Mouse (Mus musculus) MEL (cell line): Measurements from ENCODE around the gene Scyl3. TPM values are rescaled to one million over a fixed set of nuclear protein-coding genes. Genes with fewer than 3 reads are reported as not detected.

ENCODE experiments used
- DNase-seq: peaks from one replicate; pipeline ENCODE4 v3.0.0; 2011; ENCODE audit warnings: low read depth, low spot score
- H3K27ac ChIP-seq: 2 replicates; pipeline ENCODE4 v1.5.1; 2012; ENCODE audit warnings: low read depth, mild to moderate bottlenecking, control low read depth, low read length, moderate library complexity; ENCODE audit not compliant: control insufficient read depth
- H3K27me3 ChIP-seq, 2 experiments: fragments of 150-350 bp in 1 of 2; sonication (generic) in 1 of 2; 2 replicates each; pipeline ENCODE4 v1.6.1; 2012; ENCODE audit warnings: low read length in 2 of 2, mild to moderate bottlenecking in 2 of 2, improper control_type of control experiment in 1 of 2, moderate library complexity in 1 of 2; ENCODE audit not compliant: insufficient read depth in 2 of 2, control insufficient read depth in 1 of 2
- H3K36me3 ChIP-seq, 2 experiments: 2 replicates each; pipeline ENCODE4 v1.6.1; 2012 to 2014; ENCODE audit warnings: low read length in 2 of 2, improper control_type of control experiment in 1 of 2, inconsistent platforms in 1 of 2, mild to moderate bottlenecking in 1 of 2; ENCODE audit not compliant: insufficient read depth in 2 of 2, control insufficient read depth in 1 of 2
- H3K4me1 ChIP-seq, 2 experiments: fragments of 150-350 bp in 1 of 2; sonication (generic) in 1 of 2; 2 replicates each; pipeline ENCODE4 v1.6.1; 2012; ENCODE audit warnings: low read length in 2 of 2, improper control_type of control experiment in 1 of 2, mild to moderate bottlenecking in 1 of 2; ENCODE audit not compliant: insufficient read depth in 2 of 2, control insufficient read depth in 1 of 2
- H3K4me3 ChIP-seq, 2 experiments: fragments of 150-350 bp in 1 of 2; sonication (generic) in 1 of 2; 2 replicates each; pipeline ENCODE4 v1.5.1; 2012; ENCODE audit warnings: low read depth in 2 of 2, low read length in 2 of 2, mild to moderate bottlenecking in 2 of 2, moderate library complexity in 2 of 2, control low read depth in 1 of 2, improper control_type of control experiment in 1 of 2; ENCODE audit not compliant: control insufficient read depth in 1 of 2, insufficient read depth in 1 of 2
- H3K79me2 ChIP-seq: 2 replicates; pipeline ENCODE4 v1.6.1; 2012; ENCODE audit warnings: mild to moderate bottlenecking, low read length, moderate library complexity; ENCODE audit not compliant: control insufficient read depth, poor library complexity, insufficient read depth
- H3K9ac ChIP-seq: 2 replicates; pipeline ENCODE4 v1.6.1; 2012; ENCODE audit warnings: low read depth, mild to moderate bottlenecking, control low read depth, low read length, moderate library complexity; ENCODE audit not compliant: control insufficient read depth, poor library complexity, severe bottlenecking
- H3K9me3 ChIP-seq: fragments of 150-350 bp; sonication (generic); replicated peaks from 2 replicates; pipeline ENCODE4 v1.6.1; 2012; ENCODE audit warnings: mild to moderate bottlenecking, low read length, improper control_type of control experiment, moderate library complexity; ENCODE audit not compliant: insufficient read depth
- CHD1 ChIP-seq: IDR thresholded peaks from 2 replicates; pipeline ENCODE4 v1.6.1; 2012; ENCODE audit warnings: low read depth, mild to moderate bottlenecking, inconsistent platforms, low read length, improper control_type of control experiment
- EP300 ChIP-seq, 2 experiments: IDR thresholded peaks; 2 replicates each; pipeline ENCODE4 v1.6.1; 2011; ENCODE audit warnings: improper control_type of control experiment in 2 of 2, low read length in 2 of 2, low read depth in 1 of 2, mild to moderate bottlenecking in 1 of 2
- GABPA ChIP-seq: IDR thresholded peaks from 2 replicates; pipeline ENCODE4 v1.6.1; 2012; ENCODE audit warnings: low read depth, mild to moderate bottlenecking, inconsistent platforms, low read length, improper control_type of control experiment, moderate library complexity
- GATA1 ChIP-seq: IDR thresholded peaks from 2 replicates; pipeline ENCODE4 v1.6.1; 2011; ENCODE audit warnings: low read depth, low read length, improper control_type of control experiment
- JUND ChIP-seq: IDR thresholded peaks from 2 replicates; pipeline ENCODE4 v1.6.1; 2011; ENCODE audit warnings: low read depth, mild to moderate bottlenecking, improper control_type of control experiment, low read length
- KAT2A ChIP-seq: conservative IDR thresholded peaks from 2 replicates; pipeline ENCODE4 v1.6.1; 2012; ENCODE audit warnings: low read depth, low read length, improper control_type of control experiment, inconsistent platforms
- MXI1 ChIP-seq: IDR thresholded peaks from 2 replicates; pipeline ENCODE4 v1.6.1; 2011; ENCODE audit warnings: mild to moderate bottlenecking, low read depth, low read length, improper control_type of control experiment
- NELFE ChIP-seq: IDR thresholded peaks from 2 replicates; pipeline ENCODE4 v1.6.1; 2011; ENCODE audit warnings: low read depth, low read length, improper control_type of control experiment
- NRF1 ChIP-seq: IDR thresholded peaks from 2 replicates; pipeline ENCODE4 v1.6.1; 2014; ENCODE audit warnings: low read depth, mild to moderate bottlenecking, inconsistent platforms, low read length, improper control_type of control experiment, moderate library complexity; ENCODE audit not compliant: poor library complexity, insufficient read depth, severe bottlenecking
- POLR2AphosphoS5 ChIP-seq: IDR thresholded peaks from 2 replicates; pipeline ENCODE4 v1.6.1; 2012; ENCODE audit warnings: low read depth, borderline replicate concordance, mild to moderate bottlenecking, inconsistent platforms, low read length, moderate library complexity, mixed read lengths
- RAD21 ChIP-seq: IDR thresholded peaks from 2 replicates; pipeline ENCODE4 v1.6.1; 2011; ENCODE audit warnings: mild to moderate bottlenecking, low read depth, low read length, improper control_type of control experiment
- RCOR1 ChIP-seq: IDR thresholded peaks from 2 replicates; pipeline ENCODE4 v1.6.1; 2012; ENCODE audit warnings: low read depth, mild to moderate bottlenecking, inconsistent platforms, low read length, improper control_type of control experiment
- SIN3A ChIP-seq: IDR thresholded peaks from 2 replicates; pipeline ENCODE4 v1.6.1; 2012; ENCODE audit warnings: low read length, improper control_type of control experiment, inconsistent platforms
- TBP ChIP-seq: IDR thresholded peaks from 2 replicates; pipeline ENCODE4 v1.8.0; 2011; ENCODE audit warnings: low read depth, low read length, improper control_type of control experiment
- TCF12 ChIP-seq: IDR thresholded peaks from 2 replicates; pipeline ENCODE4 v1.6.1; 2014; ENCODE audit warnings: low read depth, mild to moderate bottlenecking, inconsistent platforms, low read length, improper control_type of control experiment, moderate library complexity
- UBTF ChIP-seq: IDR thresholded peaks from 2 replicates; pipeline ENCODE4 v1.6.1; 2012; ENCODE audit warnings: low read depth, mild to moderate bottlenecking, inconsistent platforms, low read length, improper control_type of control experiment, moderate library complexity, borderline replicate concordance; ENCODE audit not compliant: insufficient read depth
- USF1 ChIP-seq: IDR thresholded peaks from 2 replicates; pipeline ENCODE4 v1.6.1; 2014; ENCODE audit warnings: low read depth, mild to moderate bottlenecking, inconsistent platforms, low read length, improper control_type of control experiment, moderate library complexity
- ZNF384 ChIP-seq: IDR thresholded peaks from 2 replicates; pipeline ENCODE4 v1.6.1; 2012; ENCODE audit warnings: low read depth, mild to moderate bottlenecking, inconsistent platforms, low read length, improper control_type of control experiment
- polyA plus RNA-seq, 2 experiments: library from polyadenylated mRNA; stranded (reverse) in 1 of 2; unstranded in 1 of 2; fragments of >175 nt in 1 of 2; fragments of >200 nt in 1 of 2; gene quantifications; 2 replicates each; pipeline versions ENCODE4 v1.2.1 to v1.2.4; 2012; ENCODE audit warnings: low replicate concordance in 2 of 2, low read depth in 1 of 2; ENCODE audit not compliant: insufficient read length in 2 of 2, insufficient read depth in 1 of 2, missing spikeins in 1 of 2
- total RNA-seq: library from RNA; depleted of rRNA; stranded (reverse); fragments of 300-350 nt; gene quantifications from 2 replicates; pipeline ENCODE4 v1.2.3, GENCODE M21; 2012

Scyl3 gene
- total and polyA plus RNA-seq, 3 experiments = 12.2 to 55.7 (median 21.2) TPM

- no peak for DNase-seq
- no peak for TF ChIP-seq SIN3A
- no peak for TF ChIP-seq POLR2AphosphoS5
- no peak for TF ChIP-seq UBTF
- TF ChIP-seq TCF12 = no peak
- no peak for TF ChIP-seq JUND
- TF ChIP-seq ZNF384 = no peak
- TF ChIP-seq RAD21 = no peak
- TF ChIP-seq GATA1 = no peak
- TF ChIP-seq TBP = no peak
Observed at GRCm38 (mm10) chr1:163958036-163958435, 29.1 kb downstream of the Scyl3 start.

GRCm38 (mm10) chr1:163964008-163964689 lies 35.2 kb downstream of the Scyl3 start:
- Histone ChIP-seq H3K9ac (no peak overlapping the region), H3K36me3 (peaks cover 3 to 14% of the 10 kb centered on the region in 2 experiments), H3K9me3 (no peaks in the 10 kb centered on the region), H3K4me3 (no peak overlapping the region), H3K79me2 (no peaks in the 10 kb centered on the region), H3K4me1 (no peaks in the 10 kb centered on the region), H3K27me3 (no peaks in the 10 kb centered on the region), H3K27ac (no peak overlapping the region)
- TF ChIP-seq RCOR1 (no peak), EP300 (IDR thresholded peaks at IDR 0.05; ENCODE audit: low read depth in 1 of 2, low read length in 2 of 2) (no peak), USF1 (no peak), GABPA (no peak), CHD1 (no peak), NELFE (no peak), ZNF384 (no peak), MXI1 (no peak), NRF1 (no peak), POLR2AphosphoS5 (no peak), JUND (no peak), KAT2A (no peak), TCF12 (no peak)
- no peak for DNase-seq

More at GRCm38 (mm10) chr1:163958036-163958435, 29.1 kb downstream of the Scyl3 start:
- Histone ChIP-seq H3K9me3 (no peaks in the 10 kb centered on the region), H3K27me3 (no peaks in the 10 kb centered on the region), H3K79me2 (no peaks in the 10 kb centered on the region), H3K36me3 (peaks cover 0 to 27% of the 10 kb centered on the region in 2 experiments; a peak in 3 of 4 replicates), H3K9ac (no peak overlapping the region), H3K27ac (no peak overlapping the region), H3K4me1 (no peaks in the 10 kb centered on the region), H3K4me3 (no peak overlapping the region)
